Mouse (Mus musculus) stomach, adult 2 months (tissue): ENCODE measurements around the gene Zkscan14. TPM values are rescaled to one million over a fixed set of nuclear protein-coding genes. Genes with fewer than 3 reads are reported as not detected.

ENCODE experiments used
- polyA plus RNA-seq: library from polyadenylated mRNA; depleted of rRNA; stranded (reverse); fragments of >200 nt; gene quantifications from 2 replicates; pipeline ENCODE4 v1.2.3, GENCODE M21; 2012; rRNA removed

The Zkscan14 gene
- 0.90 and 0.97 TPM in 2 replicates for polyA plus RNA-seq

DNA sequence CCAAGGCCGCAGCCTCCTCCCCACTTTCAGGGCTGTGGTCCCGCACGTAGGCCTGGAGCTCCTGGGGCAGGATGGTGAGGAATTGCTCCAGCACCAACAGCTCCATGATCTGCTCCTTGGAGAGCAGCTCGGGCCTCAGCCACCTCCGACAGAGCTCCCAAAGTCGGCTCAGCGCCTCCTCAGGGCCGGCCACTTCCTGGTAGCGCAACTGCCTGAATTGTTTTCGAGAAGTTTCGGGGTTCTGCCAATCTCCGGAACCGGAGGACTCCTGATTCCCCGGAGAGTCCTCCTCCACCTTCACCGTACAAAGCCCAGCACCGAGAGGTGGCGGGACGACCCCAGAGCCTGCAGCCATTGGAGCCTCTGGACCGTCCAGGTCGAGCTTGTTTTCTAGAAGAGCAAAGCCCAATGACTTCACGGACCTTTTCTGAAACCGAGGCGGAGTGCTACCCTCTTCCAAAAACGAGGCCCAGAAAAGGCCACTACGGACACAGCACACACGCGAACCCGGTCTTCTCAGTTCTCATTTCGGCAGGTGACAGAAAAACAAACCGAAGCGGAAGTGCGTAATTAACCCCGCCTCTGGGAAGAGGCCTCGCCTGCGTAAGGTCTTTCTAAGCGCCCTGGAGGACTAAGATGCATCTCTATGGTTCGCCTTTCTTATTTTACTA, at the start of gene Zkscan14:
Gene Zkscan14 (minus strand): TSS at position 548 of the 671 bp plus-strand sequence.

DNA sequence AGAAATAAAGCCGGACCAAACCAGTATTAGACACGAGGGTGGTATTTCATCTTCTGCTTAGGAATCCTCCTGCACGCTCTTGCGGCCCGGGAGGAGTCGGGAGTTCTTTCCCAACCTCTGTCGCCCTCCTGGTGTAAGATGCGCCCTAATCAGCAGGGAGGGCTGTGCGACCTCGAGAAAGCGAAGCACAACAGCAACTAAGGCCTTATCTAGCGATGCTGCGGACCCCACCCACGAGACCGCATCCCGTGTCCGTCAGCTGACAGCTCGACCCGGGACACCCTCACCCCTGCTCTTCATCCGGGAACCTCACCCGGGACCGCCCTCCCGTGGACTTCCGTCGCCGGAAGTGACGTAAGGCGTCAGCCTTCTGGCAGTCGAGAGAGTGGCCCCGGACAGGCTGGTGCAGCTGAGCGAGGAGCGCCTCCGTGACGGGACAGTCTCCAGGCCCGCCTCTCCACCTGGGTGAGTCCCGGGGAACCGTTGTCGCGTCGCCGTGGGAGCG, 29.8 kb upstream of the Zkscan14 start, which contains the start of gene Zfp655:
Gene Zfp655 (plus strand): TSS at position 349 of the 505 bp plus-strand sequence.

DNA sequence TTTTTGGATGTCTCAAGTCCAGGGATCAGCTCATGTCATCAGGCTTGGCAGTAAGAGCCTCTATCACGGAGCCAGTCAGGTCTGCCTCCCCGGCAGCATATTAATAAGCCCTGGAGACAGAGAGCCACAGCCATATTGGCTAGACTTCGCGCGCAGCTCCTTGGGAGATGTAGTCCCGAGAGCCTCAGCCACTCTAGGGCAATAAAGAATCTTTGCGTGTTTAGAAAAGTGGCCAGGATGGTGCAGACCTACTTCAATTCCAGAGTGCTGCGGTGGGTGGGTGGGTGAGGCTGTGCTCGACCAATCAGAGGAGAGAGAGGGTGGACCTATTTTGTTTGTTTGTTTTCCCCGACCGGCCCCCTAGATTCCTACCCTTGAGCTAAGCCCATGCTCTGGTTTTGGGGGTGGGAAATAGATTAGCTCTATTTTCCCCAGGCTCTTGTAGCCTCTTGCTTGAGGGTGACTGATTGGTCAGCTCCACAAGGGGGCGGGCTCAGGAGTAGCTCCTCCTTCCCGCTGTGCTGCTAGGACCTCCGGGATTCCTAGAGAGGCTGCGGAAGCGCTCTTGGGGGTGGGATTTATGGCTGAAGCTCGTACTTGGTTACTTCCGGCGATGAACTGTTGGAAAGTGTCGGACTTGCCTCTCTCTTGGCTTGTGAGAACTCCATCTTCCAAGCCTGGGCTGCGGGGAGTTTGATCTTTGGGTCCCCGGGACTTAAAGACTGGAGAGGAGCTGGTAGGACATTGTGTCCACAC, 2.4 kb upstream of the Zkscan14 start, which contains the start of gene Zkscan5:
Gene Zkscan5 (plus strand): TSS at position 627 of the 756 bp plus-strand sequence.

DNA sequence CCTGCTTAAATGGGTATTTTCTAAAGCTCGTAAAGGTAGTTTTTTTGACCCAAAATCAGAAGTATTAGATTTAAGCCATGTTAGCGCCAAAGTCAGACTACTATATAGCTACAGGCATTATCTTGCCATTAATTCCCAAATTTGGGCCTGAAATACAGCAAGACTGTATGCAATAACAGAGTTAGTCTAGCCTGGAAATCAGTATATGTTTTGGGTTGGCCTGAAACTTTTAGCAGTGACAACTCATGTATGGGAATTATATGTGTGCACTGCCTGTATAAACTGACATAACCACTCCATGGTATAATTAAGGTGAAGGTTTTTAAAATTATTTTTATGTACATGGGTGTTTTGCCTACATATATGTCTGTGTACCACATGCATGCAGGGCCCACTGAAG, 9.7 kb downstream of the Zkscan14 start, which contains the start of gene Atp5j2:
Gene Atp5j2 (minus strand): TSS at position 101 of the 400 bp plus-strand sequence.

DNA sequence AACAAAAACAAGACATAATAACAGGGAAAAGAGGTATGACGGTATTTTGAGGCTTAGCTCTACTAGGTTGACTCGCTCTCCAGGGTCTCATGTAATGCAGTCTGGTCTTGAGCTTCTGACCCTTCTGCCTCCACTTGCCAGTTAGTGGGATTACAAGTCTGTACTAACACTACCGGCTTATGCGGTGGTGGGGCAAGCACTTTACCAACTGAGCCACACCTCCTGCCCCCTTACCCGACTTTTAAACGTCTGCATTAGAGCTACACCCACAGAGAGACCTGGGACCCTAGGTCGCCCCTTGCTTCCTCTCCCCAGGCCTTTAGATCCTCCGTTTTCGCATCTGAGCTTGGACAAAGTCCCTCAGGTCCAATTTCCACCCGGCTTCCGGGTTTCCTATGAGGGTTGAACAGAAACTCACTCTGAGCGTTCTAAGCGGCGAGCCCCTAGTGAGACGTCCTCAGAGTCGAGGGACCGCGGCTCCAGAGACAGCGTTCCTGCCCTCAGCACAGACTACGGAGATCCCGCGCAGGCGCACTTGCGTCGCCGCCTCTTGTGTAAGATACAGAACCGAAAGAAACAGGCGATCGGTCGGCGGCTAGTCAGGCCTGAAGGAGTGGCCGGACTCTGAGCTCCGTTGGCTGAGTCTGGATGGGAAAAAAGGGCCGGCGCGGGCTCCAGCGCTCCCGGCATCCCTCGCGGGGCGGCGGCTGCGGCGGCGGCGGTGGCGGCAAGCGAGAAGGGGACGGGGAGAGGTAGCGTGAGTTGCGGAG, 34.9 kb downstream of the Zkscan14 start, which contains the start of the genes Ptcd1 and Cpsf4:
Gene Ptcd1 (minus strand): TSS at position 573 of the 770 bp plus-strand sequence.
Gene Cpsf4 (plus strand): TSS at position 678 of the 770 bp plus-strand sequence.

Other genes starting within 250 kb of the Zkscan14 start
- 14.7 and 15.0 TPM in 2 replicates for gene Smurf1, start 236.0 kb downstream of the Zkscan14 start, polyA plus RNA-seq
- not detected in 2 replicates for gene Gm4871, start 169.1 kb downstream of the Zkscan14 start, polyA plus RNA-seq
- gene 1700018F24Rik, start 158.9 kb downstream of the Zkscan14 start, polyA plus RNA-seq = not detected in 2 replicates
- gene Arpc1a, start 118.0 kb downstream of the Zkscan14 start, polyA plus RNA-seq = 44.3 and 48.9 TPM in 2 replicates
- 0.15 TPM in 1 of 2 replicates, not detected in the other for gene Kpna7, start 117.8 kb downstream of the Zkscan14 start, polyA plus RNA-seq
- gene Arpc1b, start 87.7 kb downstream of the Zkscan14 start, polyA plus RNA-seq = 304 and 321 TPM in 2 replicates
- gene Pdap1, start 61.6 kb downstream of the Zkscan14 start, polyA plus RNA-seq = 12.1 and 13.0 TPM in 2 replicates
- gene Bud31, start 61.5 kb downstream of the Zkscan14 start, polyA plus RNA-seq = 23.2 and 25.2 TPM in 2 replicates
- gene Ptcd1, start 34.8 kb downstream of the Zkscan14 start, polyA plus RNA-seq = 3.8 and 4.2 TPM in 2 replicates
- gene Cpsf4, start 34.7 kb downstream of the Zkscan14 start, polyA plus RNA-seq = 11.0 and 11.7 TPM in 2 replicates
- gene Atp5j2, start 9.8 kb downstream of the Zkscan14 start, polyA plus RNA-seq = 46.2 and 49.2 TPM in 2 replicates
- 0.91 and 1.6 TPM in 2 replicates for gene Zkscan5, start 2.7 kb upstream of the Zkscan14 start, polyA plus RNA-seq
- 1.9 and 3.0 TPM in 2 replicates for gene Zfp655, start 29.8 kb upstream of the Zkscan14 start, polyA plus RNA-seq
- 5.4 and 6.1 TPM in 2 replicates for gene Zscan25, start 78.6 kb upstream of the Zkscan14 start, polyA plus RNA-seq
- gene Cyp3a57, start 143.4 kb upstream of the Zkscan14 start, polyA plus RNA-seq = not detected in 2 replicates